7 mouse cellular contexts compared by ENCODE assay signal in the genomic region with DNA sequence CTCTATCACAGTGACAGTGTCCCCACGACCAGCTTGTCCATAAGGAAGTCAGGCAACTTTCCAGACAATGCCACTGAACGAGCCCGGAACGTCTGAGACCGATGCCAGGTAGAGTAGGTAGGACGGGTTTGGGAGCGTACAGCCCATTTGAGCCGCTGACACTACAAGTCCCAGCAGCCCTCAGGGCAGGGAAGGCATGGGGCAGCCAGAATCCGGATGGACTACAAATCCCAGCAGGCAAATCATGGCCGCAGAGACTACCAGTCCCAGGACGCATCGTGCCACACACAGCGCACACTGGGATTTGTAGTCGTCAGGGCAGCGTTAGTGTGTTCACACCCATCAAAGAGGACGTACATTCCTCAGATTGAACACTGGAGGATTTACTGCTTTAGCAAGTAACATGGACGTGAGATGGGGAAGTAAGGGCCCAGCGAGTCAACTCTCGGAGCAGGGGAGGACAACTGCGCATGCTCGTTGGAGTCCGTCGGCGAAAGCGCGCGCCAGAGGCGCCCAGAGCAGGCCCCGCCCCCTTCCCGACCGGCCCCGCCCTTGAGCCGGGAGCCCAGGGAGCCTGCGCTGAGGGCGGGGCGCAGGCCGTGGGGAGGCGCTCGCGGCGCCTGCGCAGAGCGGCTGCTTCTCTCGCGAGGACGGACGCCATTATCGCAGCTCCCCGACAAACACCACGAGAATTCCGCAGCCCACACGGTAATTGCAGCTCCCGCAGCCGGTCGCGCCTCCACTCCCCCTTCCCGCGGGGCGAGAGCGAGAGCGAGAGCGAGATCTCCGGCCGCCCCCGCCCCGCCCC. TPM values are rescaled to one million over a fixed set of nuclear protein-coding genes. Genes with fewer than 3 reads are reported as not detected.
DNase-seq lines count a peak whose midpoint lies in the region; ATAC-seq and TF ChIP-seq lines count a peak whose summit lies in the region.

No protein-coding gene starts in this region.

- peak; percentile 93 for ATAC-seq in intestine, postnatal 0 days
- ATAC-seq in midbrain, embryonic 12.5 days (ENCODE audit: low FRiP score, low read depth) = peak; percentile 95

- peak overlapping the region; percentile 100 for H3K9ac ChIP-seq in intestine, postnatal 0 days (ENCODE audit: low read depth, low read length)
- H3K9ac ChIP-seq in midbrain, embryonic 12.5 days (replicated peaks) = peak overlapping the region; percentile 99

- no peaks in the 10 kb centered on the region for H3K9me3 ChIP-seq in embryonic facial prominence, embryonic 10.5 days
- H3K9me3 ChIP-seq in intestine, postnatal 0 days (ENCODE audit: control insufficient read depth) = no peaks in the 10 kb centered on the region
- no peaks in the 10 kb centered on the region for H3K9me3 ChIP-seq in midbrain, embryonic 12.5 days

- intact Hi-C loops in left cerebral cortex, postnatal 4 days (cut with DNase I) = no loop called here

- WGBS in embryonic facial prominence, embryonic 10.5 days = under 1% methylated on average over 66 of the region's 66 CpGs
- WGBS in intestine, postnatal 0 days = 1% methylated on average over 58 of the region's 66 CpGs
- WGBS in midbrain, embryonic 12.5 days = under 1% methylated on average over 49 of the region's 66 CpGs
- WGBS in small intestine, adult 2 months = under 1% methylated on average over 66 of the region's 66 CpGs

- peak overlapping the region; percentile 77 for H3K4me2 ChIP-seq in intestine, postnatal 0 days (replicated peaks; ENCODE audit: low read depth)
- peak overlapping the region; percentile 94 for H3K4me2 ChIP-seq in midbrain, embryonic 12.5 days (replicated peaks)

- H3K27me3 ChIP-seq in embryonic facial prominence, embryonic 10.5 days (replicated peaks; ENCODE audit: low read depth, poor library complexity, severe bottlenecking) = no peaks in the 10 kb centered on the region
- H3K27me3 ChIP-seq in intestine, postnatal 0 days (replicated peaks; ENCODE audit: control insufficient read depth, insufficient read depth, low read length) = no peaks in the 10 kb centered on the region
- 0 out of 2 replicates have a peak, but pooled peaks cover 5% of the 10 kb centered on the region for H3K27me3 ChIP-seq in midbrain, embryonic 12.5 days
- no peaks in the 10 kb centered on the region for H3K27me3 ChIP-seq in small intestine, adult 2 months (ENCODE audit: control insufficient read depth, insufficient read depth, low read length)

- H3K27ac ChIP-seq in embryonic facial prominence, embryonic 10.5 days (replicated peaks) = peak overlapping the region; percentile 96
- H3K27ac ChIP-seq in intestine, postnatal 0 days (ENCODE audit: low read depth, low read length) = peak overlapping the region; percentile 100
- H3K27ac ChIP-seq in midbrain, embryonic 12.5 days (replicated peaks) = peak overlapping the region; percentile 92
- peak overlapping the region; percentile 97 for H3K27ac ChIP-seq in small intestine, adult 2 months (ENCODE audit: insufficient read depth, low read depth, low read length)

- H3K36me3 ChIP-seq in embryonic facial prominence, embryonic 10.5 days (replicated peaks) = peaks cover 24% of the 10 kb centered on the region
- peaks cover 16% of the 10 kb centered on the region; the same call in 1 of the 2 replicates for H3K36me3 ChIP-seq in intestine, postnatal 0 days (ENCODE audit: control insufficient read depth, insufficient read depth)
- peaks cover 18% of the 10 kb centered on the region for H3K36me3 ChIP-seq in midbrain, embryonic 12.5 days
- no peaks in the 10 kb centered on the region; the same call in 1 of the 2 replicates for H3K36me3 ChIP-seq in small intestine, adult 2 months (ENCODE audit: control insufficient read depth, insufficient read depth, low read length)

- peaks cover 52% of the 10 kb centered on the region for H3K4me1 ChIP-seq in embryonic facial prominence, embryonic 10.5 days
- peaks cover 5% of the 10 kb centered on the region; the same call in 1 of the 2 replicates for H3K4me1 ChIP-seq in intestine, postnatal 0 days (replicated peaks; ENCODE audit: control insufficient read depth, insufficient read depth, low read length)
- peaks cover 46% of the 10 kb centered on the region for H3K4me1 ChIP-seq in midbrain, embryonic 12.5 days
- H3K4me1 ChIP-seq in small intestine, adult 2 months (ENCODE audit: control insufficient read depth, insufficient read depth, insufficient read length, low read length) = peaks cover 21% of the 10 kb centered on the region

- H3K4me3 ChIP-seq in embryonic facial prominence, embryonic 10.5 days = peak overlapping the region; percentile 97
- H3K4me3 ChIP-seq in intestine, postnatal 0 days (ENCODE audit: low read depth, low read length) = peak overlapping the region; percentile 86
- H3K4me3 ChIP-seq in midbrain, embryonic 12.5 days = peak overlapping the region; percentile 91
- peak overlapping the region; percentile 84 for H3K4me3 ChIP-seq in small intestine, adult 2 months (ENCODE audit: low read depth, low read length)

- peak; percentile 99 for DNase-seq in adrenal gland, postnatal 10 days
- DNase-seq in embryonic facial prominence, embryonic 10.5 days (ENCODE audit: low spot score) = peak; percentile 99
- DNase-seq in gonadal fat pad, adult 2 months (ENCODE audit: low read depth) = peak; percentile 98
- peak; percentile 99 for DNase-seq in left cerebral cortex, postnatal 4 days

- TF ChIP-seq CTCF in intestine, postnatal 0 days (IDR thresholded peaks at IDR 0.05; ENCODE audit: low read depth) = no peak
- no peak for TF ChIP-seq CTCF in small intestine, adult 2 months (IDR thresholded peaks at IDR 0.05; ENCODE audit: extremely low read depth, insufficient read length, insufficient replicate concordance, low read depth, low read length)

- peak; percentile 74 for TF ChIP-seq POLR2A in small intestine, adult 2 months (IDR thresholded peaks at IDR 0.05; ENCODE audit: low read depth, low read length)

RNA-seq across cellular contexts. Expression of a gene that starts 0.6 kb away (rescaled TPM):
- 10 to 100 TPM; 14.0 to 21.3 TPM for total RNA-seq in adrenal gland, postnatal 10 days (2021)
- polyA plus RNA-seq in embryonic facial prominence, embryonic 10.5 days (2016; fragmentation: Nextera tagmentation; extraction: Ambion mirVana) = 55.2 and 64.8 TPM in 2 replicates
- 26.6 and 33.9 TPM in 2 replicates for polyA plus RNA-seq in gonadal fat pad, adult 2 months (2012; rRNA removed)
- 9.4 and 9.5 TPM in 2 replicates for polyA plus RNA-seq in intestine, postnatal 0 days (2015; fragmentation: Nextera tagmentation; extraction: Ambion mirVana)
- total RNA-seq in left cerebral cortex, postnatal 4 days (2021) = 10 to 100 TPM; 30.2 to 30.7 TPM
- 58.8 and 66.6 TPM in 2 replicates for polyA plus RNA-seq in midbrain, embryonic 12.5 days (2016; fragmentation: Nextera tagmentation; extraction: Ambion mirVana)
- polyA plus RNA-seq in small intestine, adult 2 months (2012; rRNA removed) = 24.7 and 34.3 TPM in 2 replicates

RNA-seq across cellular contexts. Expression of a gene that starts 5.4 kb away (rescaled TPM):
- total RNA-seq in adrenal gland, postnatal 10 days (2021) = 1 to 10 TPM; 2.3 to 4.6 TPM
- not detected in 2 replicates for polyA plus RNA-seq in embryonic facial prominence, embryonic 10.5 days (2016; fragmentation: Nextera tagmentation; extraction: Ambion mirVana)
- 0.09 TPM in 1 of 2 replicates, not detected in the other for polyA plus RNA-seq in gonadal fat pad, adult 2 months (2012; rRNA removed)
- polyA plus RNA-seq in intestine, postnatal 0 days (2015; fragmentation: Nextera tagmentation; extraction: Ambion mirVana) = 10.1 and 11.1 TPM in 2 replicates
- under 1 TPM in 1 of 2 experiments, not detected in 1; 0.48 TPM for total RNA-seq in left cerebral cortex, postnatal 4 days (2021)
- polyA plus RNA-seq in midbrain, embryonic 12.5 days (2016; fragmentation: Nextera tagmentation; extraction: Ambion mirVana) = 0.23 TPM in 1 of 2 replicates, not detected in the other
- polyA plus RNA-seq in small intestine, adult 2 months (2012; rRNA removed) = 0.11 TPM in 1 of 2 replicates, not detected in the other

RNA-seq across cellular contexts. Expression of a gene that starts 42.7 kb away (rescaled TPM):
- total RNA-seq in adrenal gland, postnatal 10 days (2021) = 10 to 100 TPM; 32.0 to 47.2 TPM
- 18.7 and 21.0 TPM in 2 replicates for polyA plus RNA-seq in embryonic facial prominence, embryonic 10.5 days (2016; fragmentation: Nextera tagmentation; extraction: Ambion mirVana)
- 438 and 659 TPM in 2 replicates for polyA plus RNA-seq in gonadal fat pad, adult 2 months (2012; rRNA removed)
- polyA plus RNA-seq in intestine, postnatal 0 days (2015; fragmentation: Nextera tagmentation; extraction: Ambion mirVana) = 4.7 and 6.1 TPM in 2 replicates
- total RNA-seq in left cerebral cortex, postnatal 4 days (2021) = 100 to 1,000 TPM; 150 to 153 TPM
- 37.6 and 37.9 TPM in 2 replicates for polyA plus RNA-seq in midbrain, embryonic 12.5 days (2016; fragmentation: Nextera tagmentation; extraction: Ambion mirVana)
- 10.9 and 11.5 TPM in 2 replicates for polyA plus RNA-seq in small intestine, adult 2 months (2012; rRNA removed)

Comparison
In these comparisons a context has a peak if more than half of its experiments do, and no peak if none do; other contexts are left out.
1. Peak in every context shown above with its lines: DNase-seq, ATAC-seq, H3K4me3 ChIP-seq and H3K27ac ChIP-seq.
2. RNA of a gene that starts 42.7 kb away (polyA plus RNA-seq): 438 to 659 TPM in gonadal fat pad, adult 2 months; 37.6 to 37.9 TPM in midbrain, embryonic 12.5 days, 18.7 to 21.0 TPM in embryonic facial prominence, embryonic 10.5 days, 10.9 to 11.5 TPM in small intestine, adult 2 months and 4.7 to 6.1 TPM in intestine, postnatal 0 days; every median in the first group is over 10 times any median in the second.